16 mouse cellular contexts compared by ENCODE assay signal in genomic region chr2:164951745-164952144, GRCm38 (mm10). TPM values are rescaled to one million over a fixed set of nuclear protein-coding genes. Genes with fewer than 3 reads are reported as not detected.
DNase-seq lines count a peak whose midpoint lies in the region; ATAC-seq and TF ChIP-seq lines count a peak whose summit lies in the region.
"Had no signal": no experiment of that assay in that cellular context is flagged by ENCODE, and none has a peak within 500 bp of the region (broad histone marks: within the 10 kb centered on the region; RNA-seq: fewer than 3 reads in every experiment).

No protein-coding gene starts in this region.

- H3K27me3 ChIP-seq in kidney, adult 2 months (replicated peaks; ENCODE audit: control insufficient read depth, insufficient read depth, low read length), result peaks cover 1% of the 10 kb centered on the region; the same call in 1 of the 2 replicates
- H3K27me3 ChIP-seq in testis, adult 2 months (ENCODE audit: control insufficient read depth, insufficient read depth, low read length), result no peaks in the 10 kb centered on the region
- H3K27me3 ChIP-seq in forebrain, embryonic 14.5 days (replicated peaks; ENCODE audit: control insufficient read depth, insufficient read depth, low read length), result peaks cover 50% of the 10 kb centered on the region

- peak; percentile 59 for DNase-seq in CD4-positive, CD25-positive, alpha-beta regulatory T cell, adult 2 months (ENCODE audit: low read depth, low spot score)
- no peak for DNase-seq in kidney, adult 2 months
- DNase-seq in kidney, postnatal 14 days, result no peak
- no peak for DNase-seq in testis, postnatal 10 days (ENCODE audit: low spot score)
- DNase-seq in ovary, postnatal 10 days (ENCODE audit: low spot score), result no peak
- DNase-seq in forebrain, embryonic 14.5 days (ENCODE audit: low spot score), result no peak
- DNase-seq: adrenal gland, postnatal 36 days; gastrocnemius, postnatal 14 days; kidney, adult 9 months had no signal

- WGBS in kidney, adult 2 months, result 84% methylated on average over 4 of the region's 4 CpGs
- WGBS in forebrain, embryonic 14.5 days, result 81% methylated on average over 4 of the region's 4 CpGs

- no peak overlapping the region for H3K9ac ChIP-seq in forebrain, embryonic 14.5 days (ENCODE audit: low read length)
- H3K9ac ChIP-seq: embryonic facial prominence, embryonic 13.5 days; hindbrain, embryonic 12.5 days had no signal

- no peaks in the 10 kb centered on the region for H3K36me3 ChIP-seq in kidney, adult 2 months (ENCODE audit: control insufficient read depth, insufficient read depth, low read length)
- no peaks in the 10 kb centered on the region for H3K36me3 ChIP-seq in testis, adult 2 months (ENCODE audit: control insufficient read depth, insufficient read depth, low read length)
- no peaks in the 10 kb centered on the region for H3K36me3 ChIP-seq in forebrain, embryonic 14.5 days (ENCODE audit: control insufficient read depth, insufficient read depth, low read length)
- H3K36me3 ChIP-seq: embryonic facial prominence, embryonic 13.5 days; hindbrain, embryonic 12.5 days; midbrain, embryonic 10.5 days had no signal

- no peak for ATAC-seq in CD4-positive, CD25-positive, alpha-beta regulatory T cell, adult 4 months
- ATAC-seq in forebrain, embryonic 14.5 days, result no peak
- ATAC-seq: forebrain, embryonic 16.5 days; Patski had no signal

- no peak overlapping the region for H3K4me3 ChIP-seq in kidney, adult 2 months (ENCODE audit: insufficient read depth, low read depth, low read length)
- H3K4me3 ChIP-seq in testis, adult 2 months (ENCODE audit: control insufficient read depth, low read depth, low read length), result no peak overlapping the region
- no peak overlapping the region for H3K4me3 ChIP-seq in forebrain, embryonic 14.5 days (ENCODE audit: low read depth, low read length)
- H3K4me3 ChIP-seq: embryonic facial prominence, embryonic 13.5 days; hindbrain, embryonic 12.5 days; midbrain, embryonic 10.5 days had no signal

- TF ChIP-seq POLR2A in kidney, adult 2 months (IDR thresholded peaks at IDR 0.05; ENCODE audit: low read depth, low read length), result no peak
- no peak for TF ChIP-seq POLR2A in testis, adult 2 months (IDR thresholded peaks at IDR 0.05; ENCODE audit: control insufficient read depth, low read depth, low read length)

- peak; percentile 26; the same call in 1 of the 2 replicates for TF ChIP-seq CTCF in kidney, adult 2 months (conservative IDR thresholded peaks at IDR 0.05; ENCODE audit: insufficient read depth, insufficient read length, low read depth, low read length)
- peak; percentile 30; the same call in 1 of the 2 replicates for TF ChIP-seq CTCF in testis, adult 2 months (IDR thresholded peaks at IDR 0.05; ENCODE audit: control insufficient read depth, insufficient read depth, insufficient replicate concordance, low read depth, low read length)

- no peak overlapping the region for H3K27ac ChIP-seq in kidney, adult 2 months (ENCODE audit: insufficient read depth, low read depth, low read length)
- no peak overlapping the region for H3K27ac ChIP-seq in testis, adult 2 months (ENCODE audit: control insufficient read depth, insufficient read depth, low read depth, low read length)
- no peak overlapping the region for H3K27ac ChIP-seq in forebrain, embryonic 14.5 days (ENCODE audit: low read depth, low read length)
- H3K27ac ChIP-seq: embryonic facial prominence, embryonic 13.5 days; hindbrain, embryonic 12.5 days; midbrain, embryonic 10.5 days had no signal

- H3K4me2 ChIP-seq in forebrain, embryonic 14.5 days (ENCODE audit: low read length), result no peak overlapping the region
- H3K4me2 ChIP-seq: embryonic facial prominence, embryonic 13.5 days; hindbrain, embryonic 12.5 days had no signal

- no peaks in the 10 kb centered on the region for H3K4me1 ChIP-seq in kidney, adult 2 months (ENCODE audit: control insufficient read depth, insufficient read depth, low read length)
- H3K4me1 ChIP-seq in testis, adult 2 months (ENCODE audit: control insufficient read depth, insufficient read depth, low read length), result peaks cover 23% of the 10 kb centered on the region
- no peaks in the 10 kb centered on the region for H3K4me1 ChIP-seq in forebrain, embryonic 14.5 days (ENCODE audit: control insufficient read depth, insufficient read depth, low read length)

- H3K9me3 ChIP-seq in forebrain, embryonic 14.5 days (replicated peaks; ENCODE audit: control insufficient read depth, low read length), result no peaks in the 10 kb centered on the region
- H3K9me3 ChIP-seq: embryonic facial prominence, embryonic 13.5 days; hindbrain, embryonic 12.5 days had no signal

RNA-seq across cellular contexts. Expression of gene Slc12a5, which starts 8.9 kb away (rescaled TPM):
- polyA plus RNA-seq in CD4-positive, CD25-positive, alpha-beta regulatory T cell, adult 4 months (2017; shearing (Covaris generic)), result under 1 TPM in 1 of 2 experiments, not detected in 1; 0.31 TPM
- polyA plus RNA-seq in kidney, adult 2 months (2012; rRNA removed), result 1.5 and 2.2 TPM in 2 replicates
- polyA plus RNA-seq in testis, adult 2 months (2012; rRNA removed), result 15.9 and 16.6 TPM in 2 replicates
- 15.1 and 17.7 TPM in 2 replicates for polyA plus RNA-seq in forebrain, embryonic 14.5 days (2014; fragmentation: Nextera tagmentation; extraction: Ambion mirVana)

RNA-seq across cellular contexts. Expression of gene Mmp9, which starts 11.2 kb away (rescaled TPM):
- polyA plus RNA-seq in CD4-positive, CD25-positive, alpha-beta regulatory T cell, adult 4 months (2017; shearing (Covaris generic)), result 1 to 10 TPM; 2.0 to 4.1 TPM
- 1.7 and 1.8 TPM in 2 replicates for polyA plus RNA-seq in kidney, adult 2 months (2012; rRNA removed)
- polyA plus RNA-seq in testis, adult 2 months (2012; rRNA removed), result 0.37 and 0.61 TPM in 2 replicates
- polyA plus RNA-seq in forebrain, embryonic 14.5 days (2014; fragmentation: Nextera tagmentation; extraction: Ambion mirVana), result 12.8 and 15.5 TPM in 2 replicates

RNA-seq across cellular contexts. Expression of gene Zfp335, which starts 40.2 kb away (rescaled TPM):
- polyA plus RNA-seq in CD4-positive, CD25-positive, alpha-beta regulatory T cell, adult 4 months (2017; shearing (Covaris generic)), result 1 to 10 TPM; 5.6 to 8.2 TPM
- 20.4 and 25.7 TPM in 2 replicates for polyA plus RNA-seq in kidney, adult 2 months (2012; rRNA removed)
- polyA plus RNA-seq in testis, adult 2 months (2012; rRNA removed), result 9.8 and 10.6 TPM in 2 replicates
- 8.9 and 13.4 TPM in 2 replicates for polyA plus RNA-seq in forebrain, embryonic 14.5 days (2014; fragmentation: Nextera tagmentation; extraction: Ambion mirVana)
